Mouse (Mus musculus): ENCODE data around the gene Ndufaf1.
"Not testable (repeated sequence)": the region's sequence is repeated elsewhere in the genome, so short reads cannot be mapped to it uniquely, and the experiment has no call there.

Gene Ndufaf1

GRCm38 (mm10) chr2:119662220-119663182, at the start of gene Ndufaf1:
TSS of gene Ndufaf1 (minus strand) at chr2:119662827.
- DNase-seq (ENCODE audit: low spot score): peak; percentile 89

DNA sequence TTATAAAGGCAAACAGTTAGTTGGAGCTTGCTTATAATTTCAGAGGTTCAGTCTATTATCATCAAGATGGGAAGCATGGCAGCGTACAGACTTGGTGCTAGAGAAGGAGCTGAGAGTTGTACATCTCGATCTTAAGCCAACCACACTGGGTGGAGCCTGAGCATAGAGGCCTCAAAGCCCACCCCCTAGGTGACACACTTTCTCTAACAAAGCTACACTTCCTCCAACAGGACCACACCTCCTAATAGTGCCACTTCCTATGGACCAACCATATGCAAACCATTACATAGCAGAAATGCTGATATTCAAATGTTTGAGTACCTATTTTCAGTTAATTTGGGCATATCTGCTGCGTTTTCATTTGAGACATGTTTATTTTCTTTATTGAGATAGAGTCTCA, 47.4 kb upstream of the Ndufaf1 start:
- no peak for DNase-seq (ENCODE audit: low spot score)

GRCm38 (mm10) chr2:119707676-119708075, 45.0 kb upstream of the Ndufaf1 start:
- no peak for DNase-seq (ENCODE audit: low spot score)

DNA sequence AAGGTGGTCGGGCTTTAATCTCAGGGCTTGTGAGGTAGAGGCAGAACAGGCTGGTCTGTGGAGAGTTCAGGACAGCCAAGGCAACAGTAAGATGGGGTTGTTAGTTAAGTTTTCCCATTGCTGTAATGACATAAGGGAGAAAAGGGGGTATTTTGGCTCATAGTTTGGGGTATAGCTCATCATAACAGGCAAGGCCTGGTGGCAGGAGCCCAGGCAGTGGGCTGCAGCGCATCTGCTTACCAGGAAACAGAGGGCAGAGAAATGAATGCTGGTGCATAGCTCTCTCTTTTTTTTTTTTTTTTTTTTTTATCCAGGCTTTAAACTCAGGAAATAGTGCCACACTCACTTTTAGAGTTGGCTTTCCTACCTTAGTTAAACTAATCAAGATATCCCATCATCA, 40.5 kb upstream of the Ndufaf1 start:
- DNase-seq (ENCODE audit: low spot score): no peak

DNA sequence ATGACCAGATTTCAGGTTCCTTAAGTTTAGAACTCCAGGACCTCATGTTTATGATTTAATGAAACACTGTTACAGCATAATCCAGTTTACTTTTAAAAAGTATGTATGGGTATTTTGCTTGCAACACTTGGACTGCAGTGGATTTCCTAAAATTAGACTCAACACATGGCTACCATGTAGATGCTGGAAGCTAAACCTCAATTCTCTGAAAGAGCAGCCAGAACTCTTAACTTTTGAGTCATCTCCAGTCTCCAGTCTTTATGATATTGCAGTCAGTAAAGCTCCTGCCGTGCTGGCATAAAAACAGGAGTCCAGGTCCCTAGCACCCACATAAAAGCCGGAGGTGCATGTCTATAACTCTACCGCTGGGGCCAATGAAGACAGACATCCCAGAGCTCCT, 37.3 kb upstream of the Ndufaf1 start:
- DNase-seq (ENCODE audit: low spot score): no peak

GRCm38 (mm10) chr2:119698472-119698871, 35.8 kb upstream of the Ndufaf1 start:
- no peak for DNase-seq (ENCODE audit: low spot score)

DNA sequence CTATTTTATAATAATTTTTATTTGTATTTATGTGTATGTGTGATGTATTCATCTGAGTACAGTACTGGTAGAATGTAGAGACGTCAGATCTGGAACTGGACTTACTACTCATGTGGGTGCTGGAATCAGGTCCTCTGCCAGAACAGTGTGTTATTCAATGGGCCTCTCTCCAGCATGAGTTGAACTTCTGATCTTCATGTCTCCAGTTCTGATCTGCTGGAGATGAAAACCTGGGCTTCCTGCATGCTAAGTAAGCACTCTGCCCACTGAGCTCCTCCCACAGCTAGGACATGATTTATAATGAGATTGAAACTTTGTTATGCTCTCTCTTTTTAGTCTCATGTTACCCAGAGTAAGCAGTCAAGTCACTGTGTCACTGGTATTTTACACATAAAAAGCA, 33.5 kb upstream of the Ndufaf1 start:
- DNase-seq (ENCODE audit: low spot score): no peak

DNA sequence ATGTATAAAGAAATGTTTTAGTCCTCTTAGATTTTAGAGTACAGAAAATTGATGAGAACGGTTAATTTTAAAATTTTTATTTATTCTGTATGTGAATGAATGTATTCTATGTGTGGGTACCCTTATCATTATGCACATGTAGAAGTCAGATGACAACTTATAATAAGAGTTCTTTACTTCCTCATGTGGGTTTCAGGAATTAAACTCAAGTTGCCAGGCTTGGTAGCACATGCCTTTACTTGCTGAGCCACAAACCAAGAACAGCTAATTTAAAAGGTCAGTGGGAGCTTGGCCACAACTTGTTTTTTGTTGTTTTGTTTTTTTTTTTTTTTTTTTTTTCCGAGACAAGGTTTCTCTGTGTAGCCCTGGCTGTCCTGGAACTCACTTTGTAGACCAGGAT, 32.2 kb upstream of the Ndufaf1 start:
- no peak for DNase-seq (ENCODE audit: low spot score)

- no peak for DNase-seq (ENCODE audit: low spot score)
Observed at GRCm38 (mm10) chr2:119692003-119692701, 29.5 kb upstream of the Ndufaf1 start.

- DNase-seq (ENCODE audit: low spot score): no peak
Observed at GRCm38 (mm10) chr2:119683706-119684105, 21.1 kb upstream of the Ndufaf1 start.

GRCm38 (mm10) chr2:119675831-119676230, 13.2 kb upstream of the Ndufaf1 start:
- no peak for DNase-seq (ENCODE audit: low spot score)

DNA sequence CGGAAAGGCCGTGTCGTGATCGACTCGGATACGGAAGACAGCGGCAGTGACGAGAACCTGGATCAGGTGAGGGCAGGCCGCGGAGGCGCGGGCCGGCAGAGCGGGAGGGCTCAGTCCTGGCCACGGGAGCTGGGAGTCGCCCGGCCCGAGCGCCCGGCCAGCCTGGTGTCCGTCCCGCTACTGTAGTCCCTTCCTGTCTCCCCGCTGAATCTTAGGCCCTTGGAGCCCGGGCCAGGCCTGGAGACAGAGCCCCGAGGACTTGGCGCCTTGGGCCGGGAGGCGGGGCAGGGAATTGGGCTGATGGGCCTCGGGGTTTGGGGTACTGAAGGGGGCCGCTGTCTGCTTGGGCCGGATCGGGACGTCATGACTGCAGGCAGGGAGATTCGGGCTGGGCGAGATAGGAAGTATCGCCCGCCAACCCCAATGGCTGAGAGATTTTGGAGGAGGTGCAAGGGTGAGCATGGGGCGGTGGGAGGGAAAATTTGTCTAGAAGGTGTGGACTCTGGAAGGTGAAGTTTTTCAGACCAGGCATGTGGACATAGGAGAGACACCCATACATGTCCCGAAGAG, 12.7 kb upstream of the Ndufaf1 start:
- DNase-seq (ENCODE audit: low spot score): peak; percentile 42

DNA sequence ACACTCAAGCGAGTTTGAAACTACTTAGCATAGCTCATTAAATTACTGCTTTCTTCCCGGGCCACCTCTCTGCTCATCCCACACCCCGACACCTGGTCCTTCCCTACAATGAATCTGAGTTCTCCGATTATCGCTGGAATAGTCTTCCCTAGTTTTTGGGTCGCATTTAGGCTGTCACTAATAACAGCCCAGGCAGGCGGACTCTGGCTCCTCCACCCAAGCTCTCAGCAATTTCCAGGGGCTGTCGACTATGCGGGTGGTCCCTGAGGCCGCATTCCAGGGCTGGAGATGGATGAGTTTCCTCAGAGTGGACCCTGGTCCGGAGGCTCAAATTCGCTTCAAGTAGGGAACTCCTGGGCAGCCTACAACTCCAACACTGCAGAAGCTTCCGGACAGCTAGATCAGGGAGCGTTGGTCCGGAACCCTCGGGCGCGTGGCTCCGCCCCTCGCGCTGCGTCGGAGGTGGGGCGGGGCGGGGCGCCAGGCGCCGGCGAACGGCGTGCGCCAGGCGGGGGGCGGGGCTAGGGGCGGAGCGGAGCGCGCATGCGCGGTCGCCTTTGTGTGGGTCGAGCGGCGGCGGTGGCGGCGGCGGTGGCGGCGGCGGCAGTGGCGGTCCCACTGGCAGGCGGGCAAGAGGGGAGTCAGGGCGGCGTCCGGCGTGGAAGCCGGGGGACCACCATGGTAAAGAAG, 12.0 kb upstream of the Ndufaf1 start, which contains the start of gene Rtf1:
Gene Rtf1 (plus strand): TSS at position 544 of the 690 bp plus-strand sequence.
- peak; percentile 92 for DNase-seq (ENCODE audit: low spot score)

DNA sequence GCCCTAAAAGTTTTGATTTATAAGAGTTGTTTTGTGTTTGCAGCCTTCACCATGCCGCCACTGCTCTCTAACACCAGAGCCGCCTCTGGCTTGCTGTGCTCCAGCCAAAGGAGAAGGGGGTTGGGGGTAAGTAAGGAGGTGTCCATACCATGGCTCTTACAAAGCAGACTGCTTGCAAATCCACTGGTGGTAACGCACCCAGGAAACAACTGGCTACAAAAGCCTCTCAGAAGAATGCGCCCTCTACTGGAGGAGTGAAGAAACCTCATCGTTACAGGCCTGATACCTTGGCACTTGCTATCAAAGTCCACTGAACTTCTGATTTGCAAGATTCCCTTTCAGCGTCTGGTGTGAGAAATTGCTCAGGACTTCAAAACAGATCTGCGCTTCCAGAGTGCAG, 6.4 kb upstream of the Ndufaf1 start:
- peak; percentile 74 for DNase-seq (ENCODE audit: low spot score)

- not testable (repeated sequence) for DNase-seq (ENCODE audit: low spot score)
Observed at GRCm38 (mm10) chr2:119665744-119666143, 3.1 kb upstream of the Ndufaf1 start.

DNA sequence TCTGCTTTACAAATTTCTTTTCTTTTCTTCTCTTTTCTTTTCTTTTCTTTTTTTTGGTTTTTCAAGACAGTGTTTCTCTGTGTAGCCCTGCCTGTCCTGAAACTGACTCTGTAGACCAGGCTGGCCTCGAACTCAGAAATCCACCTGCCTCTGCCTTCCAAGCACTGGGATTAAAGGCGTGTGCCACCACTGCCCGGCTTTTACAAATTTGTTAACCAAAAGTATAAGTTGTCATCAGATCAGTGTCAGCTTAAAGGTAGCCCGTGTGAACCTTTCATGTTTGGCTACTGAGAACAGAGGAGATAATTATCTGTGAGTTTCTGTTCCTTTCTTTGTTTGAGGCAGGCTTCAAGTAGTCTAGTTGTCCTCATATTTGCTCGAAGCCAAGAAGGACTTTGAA, 18.4 kb downstream of the Ndufaf1 start:
- no peak for DNase-seq (ENCODE audit: low spot score)

- DNase-seq (ENCODE audit: low spot score): no peak
Observed at GRCm38 (mm10) chr2:119641214-119641912, 21.3 kb downstream of the Ndufaf1 start.

GRCm38 (mm10) chr2:119636781-119637180, 25.8 kb downstream of the Ndufaf1 start:
- DNase-seq (ENCODE audit: low spot score): peak; percentile 12

DNA sequence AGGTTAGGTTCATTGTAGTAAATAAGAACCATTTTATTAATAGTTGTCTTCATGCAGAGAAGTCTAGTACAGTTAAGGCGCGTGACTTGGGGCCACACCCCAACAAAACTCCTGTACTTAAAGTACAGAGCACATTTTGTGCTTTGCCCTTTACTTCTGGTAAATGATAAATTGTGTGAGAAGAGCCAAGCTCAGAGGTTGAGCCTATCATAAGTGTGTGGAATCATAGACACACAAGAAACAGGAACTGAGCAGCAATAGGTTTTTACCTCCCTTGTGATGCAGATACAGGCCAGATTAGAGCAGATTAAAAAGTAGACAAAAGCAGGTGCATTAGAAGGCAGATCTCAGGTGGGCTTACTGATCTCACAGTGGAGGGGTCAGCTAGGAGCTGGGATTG, 41.3 kb downstream of the Ndufaf1 start:
- DNase-seq (ENCODE audit: low spot score): no peak

DNA sequence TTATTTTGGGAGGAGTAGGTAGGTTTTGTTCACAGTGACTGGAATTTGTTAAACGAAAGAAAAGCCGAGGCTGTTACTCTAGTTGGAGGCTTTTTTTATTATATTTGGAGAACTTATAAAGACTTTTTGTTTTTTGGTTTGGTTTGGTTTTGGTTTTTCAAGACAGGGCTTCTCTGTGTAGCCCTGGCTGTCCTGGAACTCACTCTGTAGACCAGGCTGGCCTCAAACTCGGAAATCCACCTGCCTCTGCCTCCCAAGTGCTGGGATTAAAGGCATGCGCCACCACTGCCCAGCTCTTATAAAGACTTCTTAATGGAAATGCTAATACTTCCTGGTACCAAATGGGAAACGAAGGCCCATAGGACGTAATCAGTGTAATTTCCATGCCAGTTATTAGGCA, 43.6 kb downstream of the Ndufaf1 start:
- DNase-seq (ENCODE audit: low spot score): peak; percentile 28

- DNase-seq (ENCODE audit: low spot score): peak; percentile 99
Observed at GRCm38 (mm10) chr2:119618199-119618982, 44.2 kb downstream of the Ndufaf1 start, which contains the start of the genes Nusap1 and Oip5. TSS of gene Nusap1 (plus strand) at chr2:119618298. TSS of gene Oip5 (minus strand) at chr2:119618469.
